Mouse (Mus musculus): ENCODE data around the gene Tbpl2. TPM values are rescaled to one million over a fixed set of nuclear protein-coding genes. Genes with fewer than 3 reads are reported as not detected.

Gene Tbpl2
- polyA plus RNA-seq (2015; fragmentation: Nextera tagmentation; extraction: Ambion mirVana) = not detected in 2 replicates

DNA sequence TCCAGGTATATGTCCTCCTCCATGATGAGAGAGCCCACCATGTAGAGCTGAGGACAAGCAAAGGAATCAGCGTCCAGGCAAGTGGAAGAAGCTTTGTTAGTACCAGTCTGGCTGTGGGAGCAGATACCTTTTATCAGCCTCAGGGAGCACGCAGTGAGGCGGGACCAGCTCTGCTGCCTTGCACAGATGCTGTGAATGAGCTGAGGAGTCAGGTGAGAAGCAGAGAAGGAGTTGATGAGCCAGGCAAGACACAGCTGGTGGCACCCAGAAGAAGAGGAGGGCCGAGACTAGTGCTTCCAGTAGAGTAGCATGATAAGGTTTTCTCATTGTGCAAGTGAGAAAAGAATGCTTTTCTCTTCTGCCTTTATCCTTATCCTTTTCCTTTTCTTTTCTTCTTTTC lies at the start of gene Tbpl2:
TSS of gene Tbpl2 (minus strand) at position 101 of the 400 bp plus-strand sequence.
- 87% methylated on average over 4 of the region's 4 CpGs for WGBS
- no peak for ATAC-seq (ENCODE audit: low FRiP score, low read depth)

DNA sequence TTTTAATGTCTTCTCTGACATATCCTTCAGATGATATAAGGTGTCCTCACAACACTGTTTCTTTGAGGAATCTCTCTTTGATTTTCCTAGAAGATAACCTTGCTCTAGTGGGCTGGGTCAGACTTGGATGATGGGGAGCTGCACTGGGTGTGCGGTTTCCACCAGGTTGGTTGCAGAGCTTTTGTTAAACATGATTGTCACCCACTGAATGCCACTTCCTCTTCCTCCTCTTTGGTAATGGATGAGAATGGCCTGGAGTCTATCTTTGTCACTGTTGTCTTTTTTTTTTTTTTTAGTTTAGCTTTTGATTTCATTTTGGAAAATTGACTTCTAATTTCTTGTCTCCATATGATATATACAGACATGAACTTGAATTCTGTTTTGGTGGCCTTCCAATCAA lies 38.0 kb upstream of the Tbpl2 start:
- 88% methylated on average over 1 of the region's 1 CpGs for WGBS
- Histone ChIP-seq H3K4me3 (no peak overlapping the region), H3K4me2 (no peak overlapping the region), H3K9ac (no peak overlapping the region), H3K36me3 (no peaks in the 10 kb centered on the region), H3K4me1 (replicated peaks) (no peaks in the 10 kb centered on the region), H3K27me3 (no peaks in the 10 kb centered on the region), H3K27ac (replicated peaks) (no peak overlapping the region), H3K9me3 (no peaks in the 10 kb centered on the region; the same call in 1 of the 2 replicates)
- ATAC-seq (ENCODE audit: low FRiP score, low read depth) = no peak

More for the DNA sequence above, at the start of gene Tbpl2:
- H3K9me3 ChIP-seq = no peaks in the 10 kb centered on the region
- H3K27ac ChIP-seq (replicated peaks) = no peak within 1 kb of the TSS
- H3K9ac ChIP-seq = no peak within 1 kb of the TSS
- H3K36me3 ChIP-seq = no peaks in the 10 kb centered on the region
- H3K27me3 ChIP-seq = no peaks in the 10 kb centered on the region
- H3K4me2 ChIP-seq = no peak within 1 kb of the TSS
- H3K4me1 ChIP-seq (replicated peaks) = no peaks in the 10 kb centered on the region
- H3K4me3 ChIP-seq = no peak within 1 kb of the TSS

DNA sequence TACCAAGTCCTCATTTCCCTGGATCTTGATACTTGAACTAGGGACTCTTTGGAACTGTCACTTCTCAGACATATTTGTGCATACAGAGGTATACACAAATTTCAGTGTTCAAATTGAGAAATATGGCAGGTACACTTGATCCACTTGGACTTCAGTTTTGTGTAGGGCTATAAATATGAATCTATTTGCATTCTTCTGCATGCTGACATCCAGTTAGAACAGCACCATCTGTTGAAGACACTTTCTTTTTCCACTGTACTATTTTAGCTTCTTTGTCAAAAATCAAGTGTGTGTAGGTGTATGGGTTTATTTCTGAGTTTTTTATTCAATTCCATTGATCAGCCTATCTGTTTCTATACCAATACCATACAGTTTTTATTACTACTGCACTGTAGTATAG lies 12.7 kb upstream of the Tbpl2 start:
- no peak overlapping the region for H3K9ac ChIP-seq
- H3K36me3 ChIP-seq = no peaks in the 10 kb centered on the region
- no peak overlapping the region for H3K4me2 ChIP-seq
- H3K27me3 ChIP-seq = no peaks in the 10 kb centered on the region
- no peaks in the 10 kb centered on the region for H3K9me3 ChIP-seq
- H3K4me3 ChIP-seq = no peak overlapping the region
- no peak overlapping the region for H3K27ac ChIP-seq (replicated peaks)
- H3K4me1 ChIP-seq (replicated peaks) = no peaks in the 10 kb centered on the region
- ATAC-seq (ENCODE audit: low FRiP score, low read depth) = no peak

DNA sequence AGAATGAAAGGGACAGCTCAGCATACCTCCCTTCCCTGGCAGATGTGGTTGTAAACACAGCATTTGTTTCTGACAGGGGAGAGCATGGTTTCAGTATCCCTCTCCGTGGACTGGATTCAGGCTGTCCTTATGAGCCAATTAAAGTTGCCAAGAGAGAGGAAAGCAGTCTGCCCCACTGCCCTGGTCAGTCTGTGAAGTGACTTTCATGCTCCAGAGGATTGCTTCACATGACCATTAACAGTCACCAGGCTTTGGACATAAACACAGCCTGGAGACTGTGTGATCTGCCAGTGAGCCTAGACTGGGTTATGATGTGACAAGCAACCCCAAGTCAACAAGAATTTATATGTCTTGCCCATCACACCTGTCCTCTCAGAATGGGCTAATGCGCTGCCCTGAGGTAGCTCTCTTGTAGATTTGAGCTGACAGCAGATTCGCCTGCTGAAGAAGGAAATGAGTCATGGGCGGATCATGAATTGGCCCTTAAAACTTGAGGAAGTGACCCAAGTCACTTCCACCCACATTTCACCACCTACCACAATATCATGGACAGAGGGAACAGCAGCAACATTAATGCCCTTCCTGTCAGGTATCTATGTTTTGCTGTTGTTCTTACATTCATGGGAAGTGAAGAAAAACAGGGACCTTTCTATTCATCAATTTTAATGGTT lies 7.4 kb upstream of the Tbpl2 start:
- ATAC-seq (ENCODE audit: low FRiP score, low read depth) = no peak
- Histone ChIP-seq H3K27me3 (no peaks in the 10 kb centered on the region), H3K9me3 (no peaks in the 10 kb centered on the region), H3K4me1 (replicated peaks) (no peaks in the 10 kb centered on the region), H3K4me3 (no peak overlapping the region), H3K27ac (replicated peaks) (no peak overlapping the region), H3K9ac (no peak overlapping the region), H3K4me2 (no peak overlapping the region), H3K36me3 (no peaks in the 10 kb centered on the region)
- WGBS = 89% methylated on average over 4 of the region's 4 CpGs

DNA sequence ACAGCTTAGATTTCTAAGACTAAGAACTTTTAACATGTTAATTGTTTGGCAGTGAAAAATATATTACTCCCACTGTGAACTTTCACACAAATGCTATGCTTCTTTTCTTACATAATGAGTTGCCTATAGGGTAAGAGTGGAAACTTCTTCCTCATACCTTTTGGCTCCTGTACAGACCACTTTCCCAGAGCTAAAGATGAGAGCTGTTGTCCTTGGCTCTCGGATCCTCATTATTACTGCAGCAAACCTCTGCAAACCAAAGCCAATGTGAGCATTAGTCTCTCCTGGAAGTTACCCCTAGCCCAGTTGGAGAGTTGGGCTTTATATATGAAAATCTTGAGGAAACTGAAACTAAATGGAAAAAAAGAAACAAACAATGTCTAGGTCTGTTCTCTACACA lies 5.5 kb downstream of the Tbpl2 start:
- ATAC-seq (ENCODE audit: low FRiP score, low read depth) = no peak
- Histone ChIP-seq H3K27ac (replicated peaks) (no peak overlapping the region), H3K4me1 (replicated peaks) (no peaks in the 10 kb centered on the region), H3K4me2 (no peak overlapping the region), H3K36me3 (no peaks in the 10 kb centered on the region), H3K27me3 (no peaks in the 10 kb centered on the region), H3K4me3 (no peak overlapping the region), H3K9ac (no peak overlapping the region), H3K9me3 (no peaks in the 10 kb centered on the region)
- WGBS = 85% methylated on average over 1 of the region's 1 CpGs

DNA sequence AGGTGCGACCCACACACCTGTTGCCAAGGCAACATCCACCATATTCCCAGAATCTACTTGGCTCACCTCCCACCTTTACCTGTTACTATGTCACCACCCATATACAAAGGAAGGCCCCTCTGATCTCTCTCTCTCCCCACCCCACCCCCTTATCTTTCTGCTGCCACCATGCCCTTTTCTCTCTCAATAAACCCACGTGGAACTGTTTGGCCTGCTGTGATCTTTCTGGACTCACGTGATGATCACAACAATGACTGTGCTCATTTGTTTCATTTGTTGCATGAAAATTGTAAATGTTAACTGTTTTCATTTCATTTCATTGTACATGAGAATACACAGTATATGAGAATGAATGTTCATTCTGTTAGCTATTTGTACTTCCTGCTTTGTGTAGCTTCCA lies 45.9 kb downstream of the Tbpl2 start:
- H3K4me1 ChIP-seq (replicated peaks) = peaks cover 3% of the 10 kb centered on the region; the same call in 1 of the 2 replicates
- H3K9me3 ChIP-seq = no peaks in the 10 kb centered on the region
- H3K4me2 ChIP-seq = no peak overlapping the region
- no peak for ATAC-seq (ENCODE audit: low FRiP score, low read depth)
- no peaks in the 10 kb centered on the region for H3K27me3 ChIP-seq
- no peaks in the 10 kb centered on the region for H3K36me3 ChIP-seq
- H3K4me3 ChIP-seq = no peak overlapping the region
- 84% methylated on average over 3 of the region's 3 CpGs for WGBS
- H3K27ac ChIP-seq (replicated peaks) = no peak overlapping the region
- no peak overlapping the region for H3K9ac ChIP-seq

DNA sequence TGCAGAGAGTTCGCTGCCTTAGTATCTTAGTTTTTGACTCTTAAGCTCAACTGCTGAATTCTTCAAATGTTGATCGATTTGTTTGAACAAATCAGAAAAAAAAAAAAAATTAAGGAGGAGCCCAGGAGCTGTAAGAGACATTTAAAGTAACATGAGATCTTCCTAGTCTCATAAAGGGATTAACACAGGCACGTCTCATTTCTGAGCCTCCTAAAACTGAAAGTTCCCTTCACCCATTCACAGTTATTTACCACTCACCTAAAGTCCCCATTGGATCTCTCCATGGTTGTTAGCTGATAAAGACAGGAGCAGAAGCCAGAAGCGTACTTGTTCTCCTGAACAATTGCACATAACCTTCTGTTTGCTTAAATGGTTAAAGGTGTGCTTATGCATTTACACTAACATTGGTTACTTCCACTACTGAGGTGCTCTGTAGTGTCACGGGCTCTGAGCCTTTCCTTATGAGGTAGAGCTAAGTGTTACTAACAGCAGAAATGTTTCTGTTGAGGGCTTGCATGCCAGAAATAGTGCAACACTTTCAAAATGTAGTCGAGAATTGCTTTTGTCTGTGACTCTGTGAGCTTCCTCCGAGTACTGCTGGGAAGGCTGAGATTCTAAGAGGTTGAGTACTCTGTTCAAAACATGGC lies 46.9 kb downstream of the Tbpl2 start, which contains the start of gene Hnmt:
TSS of gene Hnmt (minus strand) at position 51 of the 647 bp plus-strand sequence.
- H3K4me3 ChIP-seq = peak within 1 kb of the TSS; percentile 48
- ATAC-seq (ENCODE audit: low FRiP score, low read depth) = no peak
- H3K9me3 ChIP-seq = no peaks in the 10 kb centered on the region
- H3K4me1 ChIP-seq (replicated peaks) = peaks cover 3% of the 10 kb centered on the region; the same call in 1 of the 2 replicates
- peak within 1 kb of the TSS; percentile 62 for H3K9ac ChIP-seq
- H3K27me3 ChIP-seq = no peaks in the 10 kb centered on the region
- peak within 1 kb of the TSS; percentile 58 for H3K4me2 ChIP-seq
- no peaks in the 10 kb centered on the region for H3K36me3 ChIP-seq
- peak within 1 kb of the TSS; percentile 83 for H3K27ac ChIP-seq (replicated peaks)
- WGBS = 49% methylated on average over 7 of the region's 7 CpGs

DNA sequence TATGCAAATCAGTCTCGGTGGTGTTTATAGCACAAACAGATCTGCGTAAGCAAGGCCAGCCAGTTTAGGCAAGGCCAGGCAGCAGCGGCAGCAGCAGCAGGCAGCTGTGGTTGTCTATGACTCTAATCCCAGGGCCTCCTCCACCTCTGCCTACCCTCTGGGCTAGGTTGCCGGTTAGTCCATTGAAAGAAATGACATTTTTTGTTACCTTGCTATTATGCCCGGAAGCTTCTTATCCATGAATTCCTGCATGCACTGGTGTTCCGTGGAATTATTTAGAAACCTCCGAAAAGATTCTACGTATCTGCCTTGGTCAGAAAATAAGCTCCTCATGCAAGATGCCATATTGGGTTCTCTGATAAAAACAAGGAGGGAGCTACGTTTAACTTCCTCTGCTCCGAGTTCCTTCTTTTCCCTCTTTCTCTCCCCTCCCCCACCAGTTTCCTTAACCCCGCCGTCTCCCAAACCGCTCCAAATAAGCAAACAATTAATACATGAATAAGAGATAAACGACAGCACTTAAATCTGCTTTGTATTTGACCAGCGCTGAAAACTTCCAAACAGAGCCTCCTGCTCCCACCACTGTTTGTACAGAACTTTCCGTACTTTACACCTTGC lies 47.8 kb downstream of the Tbpl2 start:
- peak; percentile 93 for ATAC-seq (ENCODE audit: low FRiP score, low read depth)
- H3K27ac ChIP-seq (replicated peaks) = peak overlapping the region; percentile 83
- 7% methylated on average over 16 of the region's 16 CpGs for WGBS

DNA sequence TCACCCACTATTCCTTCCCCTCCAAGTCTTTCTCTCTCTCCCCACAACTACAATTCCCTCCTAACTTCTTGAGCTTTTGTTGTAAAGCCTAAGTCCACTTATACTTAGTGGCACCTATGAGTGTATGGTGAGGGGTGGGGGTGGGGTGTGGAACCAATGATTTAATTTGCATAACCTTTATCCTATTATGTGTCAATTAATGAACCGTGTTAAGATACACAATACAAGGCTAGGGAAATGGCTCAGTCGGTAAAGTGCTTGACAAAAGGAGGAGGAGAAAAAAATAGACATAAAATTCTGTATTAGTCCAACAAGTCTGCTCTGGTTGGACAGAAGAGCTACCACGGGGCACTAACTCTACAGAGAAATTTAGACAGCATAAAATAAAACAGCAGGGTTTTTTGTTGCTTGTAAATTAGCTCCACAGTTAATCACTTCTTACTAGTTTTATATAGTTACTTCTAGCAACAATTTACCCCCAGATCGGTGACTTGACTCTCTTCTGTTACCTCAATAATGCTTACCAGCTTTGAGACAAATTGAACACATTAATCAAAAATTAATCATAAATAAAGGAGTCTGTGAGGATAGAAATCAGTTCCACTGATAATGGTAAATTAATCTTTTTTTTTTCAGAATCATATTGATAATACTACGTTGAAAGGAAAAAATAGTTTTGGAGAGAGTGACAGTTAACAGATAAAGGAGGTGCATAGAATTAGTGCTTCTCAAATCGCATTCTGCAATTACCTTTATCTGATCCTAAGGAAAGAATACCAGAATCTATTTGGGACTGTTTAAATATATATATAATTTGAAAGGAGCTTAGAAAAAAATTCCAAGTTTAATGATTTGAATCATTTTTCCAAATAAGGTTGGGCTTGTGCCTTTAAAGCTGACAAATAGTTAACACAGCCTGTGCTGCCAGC lies 48.6 kb downstream of the Tbpl2 start:
- Histone ChIP-seq H3K27me3 (no peaks in the 10 kb centered on the region), H3K36me3 (no peaks in the 10 kb centered on the region), H3K4me3 (peak overlapping the region; percentile 48), H3K9ac (peak overlapping the region; percentile 62; the same call in 1 of the 2 replicates), H3K27ac (replicated peaks) (peak overlapping the region; percentile 83), H3K4me1 (replicated peaks) (peaks cover 3% of the 10 kb centered on the region; the same call in 1 of the 2 replicates), H3K9me3 (no peaks in the 10 kb centered on the region), H3K4me2 (peak overlapping the region; percentile 58)
- peak; percentile 69 for ATAC-seq (ENCODE audit: low FRiP score, low read depth)
- 14% methylated on average over 6 of the region's 6 CpGs for WGBS

More for the DNA sequence above, 47.8 kb downstream of the Tbpl2 start:
- Histone ChIP-seq H3K4me1 (replicated peaks) (peaks cover 3% of the 10 kb centered on the region; the same call in 1 of the 2 replicates), H3K27me3 (no peaks in the 10 kb centered on the region), H3K9ac (peak overlapping the region; percentile 62), H3K36me3 (no peaks in the 10 kb centered on the region), H3K4me2 (peak overlapping the region; percentile 58), H3K4me3 (peak overlapping the region; percentile 48), H3K9me3 (no peaks in the 10 kb centered on the region)

DNA sequence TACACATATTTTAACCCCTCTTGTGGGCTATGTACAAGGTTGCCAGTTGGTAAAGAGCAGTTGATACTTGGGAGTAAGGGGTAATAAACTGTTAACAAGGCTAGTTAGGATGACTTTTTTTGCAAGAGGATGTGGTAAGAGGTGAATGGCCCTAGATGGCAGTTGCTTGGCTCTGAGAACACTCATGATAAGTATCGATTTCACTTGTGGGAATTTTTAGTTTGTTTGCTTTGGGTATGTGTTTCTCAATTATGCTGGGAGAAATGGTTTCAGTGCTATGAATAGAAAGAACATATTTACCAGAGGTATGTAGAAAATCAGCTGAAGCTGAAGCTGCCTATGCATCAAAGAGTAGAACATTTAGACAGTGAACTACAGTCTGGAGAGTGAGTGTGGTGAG lies 53.5 kb downstream of the Tbpl2 start:
- no peaks in the 10 kb centered on the region for H3K36me3 ChIP-seq
- no peaks in the 10 kb centered on the region; the same call in 1 of the 2 replicates for H3K4me1 ChIP-seq (replicated peaks)
- ATAC-seq (ENCODE audit: low FRiP score, low read depth) = no peak
- no peaks in the 10 kb centered on the region for H3K27me3 ChIP-seq
- no peak overlapping the region for H3K4me3 ChIP-seq
- no peaks in the 10 kb centered on the region for H3K9me3 ChIP-seq
- no peak overlapping the region for H3K27ac ChIP-seq (replicated peaks)
- no peak overlapping the region for H3K9ac ChIP-seq
- H3K4me2 ChIP-seq = no peak overlapping the region
- 88% methylated on average over 1 of the region's 1 CpGs for WGBS

DNA sequence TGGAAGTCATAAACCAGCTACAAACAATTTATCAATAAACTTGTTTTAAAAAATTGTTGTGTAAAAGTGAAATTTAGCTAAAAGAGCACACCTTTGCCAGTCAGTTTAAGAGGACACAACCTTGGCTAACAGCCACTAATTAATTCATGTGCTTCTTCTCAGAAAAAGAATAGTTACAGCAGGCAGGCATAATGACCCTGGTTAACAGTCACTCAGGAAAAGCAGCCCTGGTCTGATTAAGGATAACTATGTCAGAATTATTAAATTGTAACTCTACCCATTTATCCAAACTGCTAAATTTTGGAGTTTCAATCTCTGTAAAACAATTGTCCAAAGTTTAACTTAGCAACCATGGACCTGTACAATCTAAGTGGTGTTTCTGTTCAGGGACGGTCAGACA lies 55.9 kb downstream of the Tbpl2 start:
- H3K36me3 ChIP-seq = no peaks in the 10 kb centered on the region
- no peak overlapping the region for H3K27ac ChIP-seq (replicated peaks)
- no peak for ATAC-seq (ENCODE audit: low FRiP score, low read depth)
- no peaks in the 10 kb centered on the region for H3K27me3 ChIP-seq
- H3K4me3 ChIP-seq = no peak overlapping the region
- H3K9me3 ChIP-seq = no peaks in the 10 kb centered on the region
- WGBS = 91% methylated on average over 1 of the region's 1 CpGs
- H3K4me1 ChIP-seq (replicated peaks) = no peaks in the 10 kb centered on the region
- no peak overlapping the region for H3K4me2 ChIP-seq
- H3K9ac ChIP-seq = no peak overlapping the region
